Mouse (Mus musculus) embryonic facial prominence, embryonic 15.5 days (tissue): Measurements from ENCODE around the gene Amhr2. TPM values are rescaled to one million over a fixed set of nuclear protein-coding genes. Genes with fewer than 3 reads are reported as not detected.

Experiments used
- ATAC-seq: fragments of 200-750 bp; cut with Nextera tagmentation; 2 replicates; pipeline ENCODE4 v1.8.0; 2017; ENCODE audit warnings: low read depth, moderate TSS enrichment; ENCODE audit not compliant: insufficient number of reproducible peaks, low FRiP score, low TSS enrichment
- H3K27ac ChIP-seq: fragments of 300-500 bp; sonication (generic); replicated peaks from 2 replicates; pipeline ENCODE4 v1.5.1; 2015; ENCODE audit warnings: mild to moderate bottlenecking, inconsistent platforms
- H3K27me3 ChIP-seq: fragments of 300-500 bp; sonication (generic); 2 replicates; pipeline ENCODE4 v1.6.1; 2015; ENCODE audit warnings: inconsistent platforms
- H3K36me3 ChIP-seq: fragments of 300-500 bp; sonication (generic); 2 replicates; pipeline ENCODE4 v1.6.1; 2015; ENCODE audit warnings: mild to moderate bottlenecking, inconsistent platforms
- H3K4me1 ChIP-seq: fragments of 300-500 bp; sonication (generic); 2 replicates; pipeline ENCODE4 v1.6.1; 2015; ENCODE audit warnings: inconsistent platforms
- H3K4me2 ChIP-seq: fragments of 300-500 bp; sonication (generic); replicated peaks from 2 replicates; pipeline ENCODE4 v1.6.1; 2015; ENCODE audit warnings: mild to moderate bottlenecking, inconsistent platforms
- H3K4me3 ChIP-seq: fragments of 300-500 bp; sonication (generic); replicated peaks from 2 replicates; pipeline ENCODE4 v1.5.1; 2015; ENCODE audit warnings: mild to moderate bottlenecking, inconsistent platforms
- H3K9ac ChIP-seq: fragments of 300-500 bp; sonication (generic); 2 replicates; pipeline ENCODE4 v1.6.1; 2015; ENCODE audit warnings: inconsistent platforms
- H3K9me3 ChIP-seq: fragments of 300-500 bp; sonication (generic); replicated peaks from 2 replicates; pipeline ENCODE4 v1.6.1; 2016; ENCODE audit warnings: inconsistent platforms
- WGBS: fragments of 180-500 bp; shearing (Covaris S2); methylation state at CpG from one replicate; pipeline ENCODE4 v1.1.7; 2015; 5-methylcytosine and 5-hydroxymethylcytosine counted together
- polyA plus RNA-seq: library from polyadenylated mRNA; unstranded; fragments of >200 nt; fragmentation: Nextera tagmentation; extraction: Ambion mirVana; gene quantifications from 2 replicates; pipeline ENCODE4 v1.2.1, GENCODE M21; 2015

Amhr2 gene
- polyA plus RNA-seq, 1 experiment from 2014 or later, result 0.59 TPM

DNA sequence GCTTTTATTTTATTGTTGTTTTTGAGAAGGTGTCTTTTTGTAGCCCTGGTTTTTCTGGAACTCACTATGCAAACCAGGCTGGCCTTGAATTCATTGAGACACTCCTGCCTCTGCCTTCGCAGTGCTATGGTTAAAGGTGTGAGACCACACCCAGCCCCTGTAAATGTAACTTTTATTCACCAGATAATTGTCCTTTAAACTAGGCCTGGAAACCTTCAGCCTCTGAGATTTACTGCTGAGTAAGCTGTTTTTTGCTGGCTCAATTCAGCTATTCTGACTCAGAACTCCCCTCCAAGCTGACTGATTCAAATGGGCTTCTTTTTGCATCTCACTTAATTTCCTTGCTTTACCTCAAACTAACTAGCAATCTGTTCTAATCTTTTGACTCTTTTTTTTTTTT, 18.2 kb upstream of the Amhr2 start:
- H3K4me2 ChIP-seq, result no peak overlapping the region
- H3K27ac ChIP-seq, result no peak overlapping the region
- H3K36me3 ChIP-seq, result peaks cover 77% of the 10 kb centered on the region
- WGBS, result 98% methylated on average over 1 of the region's 1 CpGs
- no peak for ATAC-seq
- no peak overlapping the region for H3K9ac ChIP-seq
- H3K4me3 ChIP-seq, result no peak overlapping the region
- H3K4me1 ChIP-seq, result no peaks in the 10 kb centered on the region
- no peaks in the 10 kb centered on the region for H3K9me3 ChIP-seq
- no peaks in the 10 kb centered on the region for H3K27me3 ChIP-seq

GRCm38 (mm10) chr15:102432046-102432445, 13.1 kb upstream of the Amhr2 start:
- H3K9me3 ChIP-seq, result no peaks in the 10 kb centered on the region
- no peak overlapping the region for H3K27ac ChIP-seq
- no peaks in the 10 kb centered on the region for H3K4me1 ChIP-seq
- H3K36me3 ChIP-seq, result peaks cover 79% of the 10 kb centered on the region
- H3K4me3 ChIP-seq, result no peak overlapping the region
- H3K4me2 ChIP-seq, result no peak overlapping the region
- WGBS, result 84% methylated on average over 1 of the region's 1 CpGs
- H3K9ac ChIP-seq, result no peak overlapping the region
- H3K27me3 ChIP-seq, result no peaks in the 10 kb centered on the region
- ATAC-seq, result no peak

DNA sequence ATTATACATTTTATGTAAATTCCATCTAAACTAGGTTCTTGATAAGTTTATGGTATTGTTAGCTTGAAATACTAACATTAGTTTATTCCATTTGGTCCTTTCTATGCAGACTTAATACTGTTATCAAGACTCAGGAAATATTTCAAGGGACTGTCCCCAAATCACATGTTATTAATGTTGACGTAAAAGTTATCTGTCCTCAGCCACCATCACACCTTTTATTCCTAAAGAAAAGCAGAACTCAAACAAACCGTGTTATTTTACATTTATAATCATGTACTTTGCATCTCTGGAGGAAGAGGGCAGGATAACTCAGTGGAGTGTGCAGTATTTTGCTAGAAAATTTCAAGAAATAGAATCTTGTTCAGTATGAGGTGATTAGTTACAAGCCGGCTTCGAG, 12.0 kb upstream of the Amhr2 start:
- WGBS, result 93% methylated on average over 4 of the region's 4 CpGs
- no peak overlapping the region for H3K4me3 ChIP-seq
- H3K36me3 ChIP-seq, result peaks cover 69% of the 10 kb centered on the region
- no peaks in the 10 kb centered on the region for H3K4me1 ChIP-seq
- no peak overlapping the region for H3K27ac ChIP-seq
- no peaks in the 10 kb centered on the region for H3K27me3 ChIP-seq
- H3K9me3 ChIP-seq, result no peaks in the 10 kb centered on the region
- H3K9ac ChIP-seq, result no peak overlapping the region
- no peak overlapping the region for H3K4me2 ChIP-seq
- no peak for ATAC-seq

- Histone ChIP-seq H3K9me3 (no peaks in the 10 kb centered on the region), H3K4me2 (no peak overlapping the region), H3K4me1 (no peaks in the 10 kb centered on the region), H3K36me3 (no peaks in the 10 kb centered on the region), H3K27ac (no peak overlapping the region), H3K9ac (no peak overlapping the region), H3K27me3 (no peaks in the 10 kb centered on the region), H3K4me3 (no peak overlapping the region)
- WGBS, result 46% methylated on average over 2 of the region's 2 CpGs
- ATAC-seq, result no peak; the same call in 1 of the 2 replicates
These were observed 2.7 kb upstream of the Amhr2 start for GRCm38 (mm10) chr15:102442490-102442889.

- 55% methylated on average over 5 of the region's 6 CpGs for WGBS
- no peak for ATAC-seq
These were observed 1.3 kb downstream of the Amhr2 start for GRCm38 (mm10) chr15:102446448-102446847.

DNA sequence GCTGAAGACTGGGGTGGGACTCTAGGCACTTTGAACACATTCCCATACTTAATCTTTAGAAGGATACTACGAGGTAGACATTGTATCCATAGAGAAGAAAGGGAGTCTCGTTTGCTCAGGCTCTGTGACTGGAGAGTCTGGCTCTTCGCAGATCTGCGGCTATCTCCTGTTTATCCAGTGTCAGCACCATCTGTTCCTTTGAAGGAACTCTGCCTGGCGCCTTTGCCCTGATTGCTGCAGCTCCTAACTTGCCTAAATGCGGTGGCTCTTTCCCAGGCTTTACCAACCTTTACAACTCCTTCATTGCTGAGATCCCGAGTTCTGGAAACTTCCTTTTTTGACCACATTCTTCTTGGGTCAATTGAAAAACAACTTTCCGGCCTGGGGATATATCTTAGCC, 4.2 kb downstream of the Amhr2 start:
- Histone ChIP-seq H3K4me2 (no peak overlapping the region), H3K36me3 (no peaks in the 10 kb centered on the region), H3K27me3 (no peaks in the 10 kb centered on the region), H3K9ac (no peak overlapping the region), H3K4me3 (no peak overlapping the region), H3K4me1 (no peaks in the 10 kb centered on the region), H3K9me3 (no peaks in the 10 kb centered on the region), H3K27ac (no peak overlapping the region)
- WGBS, result 69% methylated on average over 8 of the region's 8 CpGs
- no peak for ATAC-seq

More at GRCm38 (mm10) chr15:102446448-102446847, 1.3 kb downstream of the Amhr2 start:
- no peaks in the 10 kb centered on the region for H3K27me3 ChIP-seq
- no peaks in the 10 kb centered on the region for H3K9me3 ChIP-seq
- H3K4me2 ChIP-seq, result no peak overlapping the region
- no peak overlapping the region for H3K27ac ChIP-seq
- no peak overlapping the region for H3K4me3 ChIP-seq
- H3K4me1 ChIP-seq, result no peaks in the 10 kb centered on the region
- no peaks in the 10 kb centered on the region for H3K36me3 ChIP-seq
- H3K9ac ChIP-seq, result no peak overlapping the region

GRCm38 (mm10) chr15:102450928-102451327, 5.8 kb downstream of the Amhr2 start:
- H3K4me2 ChIP-seq, result no peak overlapping the region
- ATAC-seq, result no peak
- H3K4me3 ChIP-seq, result no peak overlapping the region
- 24% methylated on average over 7 of the region's 7 CpGs for WGBS
- H3K9ac ChIP-seq, result no peak overlapping the region
- H3K27ac ChIP-seq, result no peak overlapping the region
- no peaks in the 10 kb centered on the region for H3K36me3 ChIP-seq
- H3K27me3 ChIP-seq, result no peaks in the 10 kb centered on the region
- H3K4me1 ChIP-seq, result no peaks in the 10 kb centered on the region
- H3K9me3 ChIP-seq, result no peaks in the 10 kb centered on the region

- Histone ChIP-seq H3K9me3 (no peaks in the 10 kb centered on the region), H3K4me2 (no peak overlapping the region), H3K27me3 (no peaks in the 10 kb centered on the region), H3K4me3 (no peak overlapping the region), H3K36me3 (no peaks in the 10 kb centered on the region), H3K27ac (no peak overlapping the region), H3K4me1 (no peaks in the 10 kb centered on the region), H3K9ac (no peak overlapping the region)
- 73% methylated on average over 26 of the region's 26 CpGs for WGBS
- no peak for ATAC-seq
These were observed 6.7 kb downstream of the Amhr2 start for GRCm38 (mm10) chr15:102451666-102452430.

GRCm38 (mm10) chr15:102455993-102456392, 10.8 kb downstream of the Amhr2 start:
- H3K9ac ChIP-seq, result no peak overlapping the region
- H3K4me3 ChIP-seq, result no peak overlapping the region
- H3K9me3 ChIP-seq, result no peaks in the 10 kb centered on the region
- no peaks in the 10 kb centered on the region for H3K36me3 ChIP-seq
- no peak overlapping the region for H3K4me2 ChIP-seq
- H3K27ac ChIP-seq, result no peak overlapping the region
- peaks cover 19% of the 10 kb centered on the region for H3K4me1 ChIP-seq
- 30% methylated on average over 6 of the region's 6 CpGs for WGBS
- no peaks in the 10 kb centered on the region for H3K27me3 ChIP-seq
- no peak for ATAC-seq

- Histone ChIP-seq H3K27me3 (no peaks in the 10 kb centered on the region), H3K27ac (0 out of 2 replicates have a peak overlapping the region, but pooled peaks have one; percentile 12), H3K9me3 (no peaks in the 10 kb centered on the region), H3K9ac (no peak overlapping the region), H3K4me3 (peak overlapping the region; percentile 51), H3K4me2 (peak overlapping the region; percentile 56), H3K36me3 (peaks cover 6% of the 10 kb centered on the region), H3K4me1 (peaks cover 19% of the 10 kb centered on the region)
- WGBS, result 66% methylated on average over 5 of the region's 5 CpGs
- no peak for ATAC-seq
These were observed 13.0 kb downstream of the Amhr2 start for GRCm38 (mm10) chr15:102458050-102458736.

- no peaks in the 10 kb centered on the region for H3K9me3 ChIP-seq
- no peaks in the 10 kb centered on the region for H3K27me3 ChIP-seq
- WGBS, result under 1% methylated on average over 19 of the region's 19 CpGs
- H3K4me2 ChIP-seq, result peak within 1 kb of the TSS; percentile 56
- peaks cover 8% of the 10 kb centered on the region for H3K36me3 ChIP-seq
- peaks cover 19% of the 10 kb centered on the region for H3K4me1 ChIP-seq
- peak within 1 kb of the TSS; percentile 51 for H3K4me3 ChIP-seq
- H3K27ac ChIP-seq, result peak within 1 kb of the TSS; percentile 12; the same call in 1 of the 2 replicates
- peak; percentile 83 for ATAC-seq
- H3K9ac ChIP-seq, result peak within 1 kb of the TSS; percentile 27
These were observed 13.7 kb downstream of the Amhr2 start, which contains the start of gene Prr13 for GRCm38 (mm10) chr15:102458904-102459317. Gene Prr13, plus strand, starts transcription at chr15:102459028.
